Mouse (Mus musculus) fat pad, adult 2 months (tissue): ENCODE results near the gene Trim54.

Experiments
- DNase-seq: peaks from one replicate; pipeline ENCODE4 v3.0.0-alpha.2; 2011; ENCODE audit warnings: low read depth, low spot score; ENCODE audit errors: extremely low read depth

The Trim54 gene

GRCm38 (mm10) chr5:31181183-31181770 is 64.8 kb downstream of the Trim54 start:
- no peak for DNase-seq

- no peak for DNase-seq
These were observed 67.2 kb downstream of the Trim54 start for GRCm38 (mm10) chr5:31183678-31184077.
